Mouse (Mus musculus): ENCODE measurements at regions not wholly inside any gene's neighbourhood (a gene's known extent, or its start where the extent isn't known, plus 50 kb on each side); places are given as distances from the start of the nearest gene placed in this dataset.
A peak's percentile ranks its signal among the peaks of the same experiment; 100 is the strongest.

DNA sequence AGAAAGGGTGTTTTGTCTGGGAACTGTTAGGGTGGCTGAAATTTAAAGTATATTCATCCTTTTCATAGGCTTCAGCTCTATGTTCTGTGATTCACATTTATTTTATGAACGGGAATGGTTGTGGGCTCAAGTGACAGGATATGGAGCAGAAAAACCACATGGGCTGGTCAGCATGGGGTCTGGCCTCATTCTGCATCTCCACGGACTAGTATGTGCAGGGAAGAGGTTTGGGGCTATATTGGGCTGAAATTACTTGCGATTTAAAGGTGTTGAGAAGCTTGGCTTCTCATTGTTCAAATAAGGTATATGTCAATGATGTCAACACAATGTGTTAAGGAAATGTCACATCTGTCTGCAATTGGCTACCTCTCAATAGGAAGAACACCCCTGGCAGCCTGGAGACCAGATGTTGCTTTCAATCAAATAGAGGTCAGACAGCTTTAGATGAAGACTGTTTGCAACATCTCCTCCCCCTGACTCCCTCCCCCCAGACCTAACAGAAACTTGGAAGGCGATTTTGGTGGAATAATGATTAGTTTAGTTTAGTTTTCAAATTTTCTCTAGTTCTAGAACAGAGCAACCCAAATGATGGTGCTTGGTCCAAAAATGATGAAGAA is 777.0 kb downstream of the Slc4a3 start:
- no peak for DNase-seq (ENCODE audit: inconsistent ontology term)

DNA sequence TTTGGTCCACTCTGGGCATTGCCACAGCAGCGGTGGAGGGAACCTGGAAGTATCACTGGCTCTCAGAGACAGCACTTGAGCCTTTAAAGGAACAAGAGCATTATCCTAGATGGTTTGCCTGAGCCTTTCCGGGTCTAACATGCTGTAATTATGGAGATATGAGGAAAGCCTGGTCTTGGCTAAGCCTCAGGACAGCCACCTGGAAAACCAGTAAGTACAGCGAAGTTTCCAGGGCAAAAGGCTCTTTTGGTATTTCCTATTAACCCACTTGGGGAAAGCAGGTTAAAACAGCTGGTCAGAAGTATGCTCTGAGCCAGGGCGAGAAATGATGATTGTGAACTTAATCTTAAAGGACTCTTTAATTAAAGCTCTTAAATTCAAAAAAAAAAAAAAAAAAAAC is 777.5 kb downstream of the Slc4a3 start:
- no peak for DNase-seq (ENCODE audit: inconsistent ontology term)

DNA sequence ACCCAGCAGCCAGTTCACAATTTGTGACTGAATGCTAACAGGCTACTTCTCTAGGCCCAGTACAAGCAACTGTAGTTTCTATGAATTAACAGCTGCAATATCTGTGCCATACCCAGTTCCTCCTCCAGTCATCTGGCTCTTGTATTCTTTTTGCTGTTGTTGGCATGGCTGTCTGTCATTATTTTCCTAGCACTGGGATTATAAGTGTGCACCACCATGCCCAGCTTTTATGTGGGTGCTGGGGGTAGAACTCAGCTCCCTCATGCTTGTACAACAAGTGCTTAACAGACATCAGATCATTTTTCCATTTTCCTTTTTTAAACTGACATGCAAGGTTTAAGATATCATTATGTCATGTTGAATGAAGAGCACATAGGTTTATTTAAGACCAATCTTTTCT is 789.9 kb downstream of the Slc4a3 start:
- DNase-seq (ENCODE audit: inconsistent ontology term): no peak

DNA sequence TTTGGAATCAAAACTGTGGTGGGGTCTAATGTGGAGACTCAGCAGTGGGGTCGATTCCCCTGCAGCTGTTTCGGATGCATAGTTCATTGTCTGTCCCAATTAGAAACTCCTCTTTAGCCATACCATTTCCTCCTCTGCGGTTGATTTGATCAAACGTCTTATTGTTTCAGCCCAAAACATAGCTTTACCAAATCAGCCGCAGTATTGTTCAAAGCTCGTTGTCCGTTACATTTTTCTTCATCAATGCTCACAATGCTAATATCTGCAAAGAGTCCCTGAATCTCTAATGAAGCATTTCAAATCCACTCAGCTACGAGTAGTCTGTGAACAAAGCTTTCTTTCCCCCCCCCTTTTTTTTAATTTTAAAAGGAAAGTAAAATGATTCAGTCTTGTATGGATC is 816.0 kb downstream of the Slc4a3 start:
- peak; percentile 58 for DNase-seq (ENCODE audit: inconsistent ontology term)

DNA sequence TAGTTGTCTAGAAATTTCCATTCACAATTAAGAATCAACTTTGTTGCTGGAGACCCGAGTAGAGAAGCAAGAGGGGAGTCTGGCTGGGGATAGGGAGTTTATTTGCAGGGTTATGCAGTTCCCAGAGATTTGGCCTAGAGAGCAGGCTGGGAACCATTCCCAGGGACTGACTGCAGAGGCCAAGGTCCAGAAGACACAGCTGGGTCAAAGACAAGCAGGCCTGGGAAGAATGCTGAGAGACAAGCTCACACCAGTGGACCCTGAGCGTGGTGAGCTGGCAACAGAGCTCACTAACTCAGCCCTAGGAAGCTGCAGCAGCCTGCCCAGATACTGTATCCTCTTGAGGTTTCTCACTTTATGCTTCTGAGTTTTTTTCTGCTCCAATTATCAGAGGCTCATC is 827.9 kb downstream of the Slc4a3 start:
- DNase-seq (ENCODE audit: inconsistent ontology term): peak; percentile 33

DNA sequence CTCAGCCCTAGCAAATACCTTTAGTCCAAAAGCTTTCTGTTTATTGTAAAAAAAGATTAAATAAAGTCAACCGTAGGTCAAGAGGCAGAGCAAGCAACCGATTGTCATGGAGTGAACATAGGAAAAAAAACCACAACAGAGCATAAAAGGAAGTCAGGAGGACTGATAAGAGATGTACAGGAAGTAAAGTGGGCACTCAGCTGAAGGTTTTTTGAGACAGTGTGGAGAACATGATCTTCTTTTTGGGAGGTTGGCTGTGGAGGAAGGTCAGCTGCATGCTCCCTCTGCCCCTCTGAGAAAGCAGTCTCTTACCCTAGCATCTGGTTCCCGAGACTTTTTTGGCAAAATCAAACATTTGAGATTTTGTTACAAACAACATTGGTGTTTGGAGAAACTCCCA is 832.1 kb downstream of the Slc4a3 start:
- no peak for DNase-seq (ENCODE audit: inconsistent ontology term)

DNA sequence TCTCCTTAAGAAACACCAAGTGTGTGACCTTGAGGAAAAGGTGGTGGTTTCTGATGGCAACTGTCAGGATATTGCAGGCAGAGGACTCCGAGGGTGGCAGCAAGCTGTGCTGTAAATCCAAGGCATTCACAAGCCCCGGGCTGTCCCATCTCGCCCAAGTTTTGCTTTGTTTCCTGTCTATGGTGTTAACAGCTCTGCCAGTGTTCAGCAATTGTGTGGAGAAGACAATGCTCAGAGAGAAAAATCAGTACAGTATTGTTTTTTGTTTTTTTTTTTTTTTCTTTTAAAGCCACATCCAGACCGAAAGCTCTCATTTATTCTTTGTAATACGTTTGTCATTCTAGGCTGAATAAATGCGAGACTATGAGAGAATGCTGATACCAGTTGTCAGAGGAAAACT is 846.5 kb downstream of the Slc4a3 start:
- DNase-seq (ENCODE audit: inconsistent ontology term): peak; percentile 20

DNA sequence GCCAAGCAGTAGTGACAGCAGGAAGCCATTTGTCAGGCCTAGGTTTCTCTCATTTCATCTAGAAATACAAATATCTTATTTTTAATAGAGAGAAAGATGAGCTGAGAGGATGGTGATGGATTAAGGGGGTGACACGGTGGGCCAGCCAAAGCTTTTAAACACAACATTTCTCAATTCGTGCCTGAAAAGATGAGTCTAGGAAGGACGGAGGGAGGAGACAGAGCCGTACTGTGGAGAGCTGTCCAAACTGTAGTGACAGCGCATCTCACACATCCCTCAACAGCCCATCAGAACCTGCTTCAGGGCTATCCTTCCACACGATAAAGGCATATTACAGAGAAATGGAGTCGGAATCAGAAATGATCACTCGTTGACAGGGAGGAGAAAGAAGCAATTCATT is 848.0 kb downstream of the Slc4a3 start:
- DNase-seq (ENCODE audit: inconsistent ontology term): no peak

DNA sequence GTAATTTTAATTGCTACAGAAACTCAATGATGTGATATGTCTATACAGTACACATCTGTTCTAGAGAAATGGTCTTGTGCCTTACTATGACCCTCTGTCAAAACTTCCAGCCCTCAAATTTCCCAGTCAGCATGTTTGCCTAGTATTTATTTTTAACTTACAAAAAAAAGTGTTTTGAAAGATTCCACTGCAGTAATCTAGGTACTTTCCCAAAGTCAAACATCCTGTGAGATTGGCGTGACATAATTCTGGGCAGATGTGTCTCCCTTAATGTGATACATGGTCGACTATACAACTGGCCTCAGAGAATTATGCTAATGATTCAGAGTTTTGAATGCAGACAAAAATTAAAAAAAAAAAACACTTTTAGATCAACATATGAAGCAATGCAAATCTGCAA is 856.8 kb downstream of the Slc4a3 start:
- DNase-seq (ENCODE audit: inconsistent ontology term): no peak

DNA sequence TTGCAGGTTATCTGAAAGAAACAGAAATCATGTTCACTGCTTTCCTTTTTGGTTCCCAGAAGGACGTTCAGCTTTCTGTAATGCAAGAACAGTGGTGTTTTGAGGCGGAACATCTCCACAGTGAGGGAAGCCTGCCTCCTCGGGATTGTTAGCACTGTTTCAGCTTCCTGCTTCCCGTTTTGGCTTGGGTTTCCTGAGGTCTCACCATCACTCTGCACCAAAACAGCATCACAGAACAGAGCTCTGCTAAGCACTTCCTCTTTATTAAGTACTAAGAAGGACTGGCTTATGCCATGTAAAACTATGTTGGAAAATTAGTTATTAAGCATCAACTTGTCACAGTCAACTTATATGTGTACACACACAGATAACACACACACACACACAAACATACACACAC is 857.9 kb downstream of the Slc4a3 start:
- no peak for DNase-seq (ENCODE audit: inconsistent ontology term)

DNA sequence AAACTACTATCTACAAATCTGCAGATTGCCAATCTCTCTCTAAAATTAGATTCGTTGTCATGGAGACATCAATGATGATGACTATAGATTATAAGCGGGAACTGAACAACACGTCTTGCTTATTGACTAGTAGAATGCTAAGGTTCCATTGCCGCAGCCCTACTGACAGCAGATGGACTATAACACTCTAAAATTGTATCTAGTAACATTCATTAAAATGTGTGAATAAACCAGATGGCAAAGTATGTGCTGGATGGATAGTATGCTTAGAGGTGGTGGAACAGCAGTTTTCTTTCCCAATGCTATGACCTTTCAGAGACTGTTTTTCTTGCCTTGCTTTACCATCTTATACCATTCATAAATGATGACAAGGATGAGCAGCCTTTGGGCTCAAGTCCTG is 864.7 kb downstream of the Slc4a3 start:
- DNase-seq (ENCODE audit: inconsistent ontology term): no peak

DNA sequence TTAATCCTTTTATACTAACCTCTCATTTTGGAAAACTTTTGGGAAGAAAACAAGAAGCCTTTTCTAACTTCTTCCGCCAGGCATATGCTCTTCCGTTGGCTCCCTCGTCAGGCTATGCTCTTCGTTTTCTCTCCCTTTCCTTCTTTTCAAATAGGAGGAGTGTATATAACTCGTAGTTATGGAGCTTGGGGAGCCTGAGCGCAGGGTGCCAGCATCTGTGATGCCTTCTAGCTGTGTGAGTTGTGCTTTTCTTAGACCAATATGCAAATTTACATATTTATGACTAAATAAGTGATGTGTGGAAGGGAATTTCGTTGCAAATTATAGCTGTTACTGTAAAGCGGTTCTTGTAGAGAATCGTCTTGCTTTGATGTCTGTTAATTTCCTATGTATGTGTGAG is 874.5 kb downstream of the Slc4a3 start:
- no peak for DNase-seq (ENCODE audit: inconsistent ontology term)

DNA sequence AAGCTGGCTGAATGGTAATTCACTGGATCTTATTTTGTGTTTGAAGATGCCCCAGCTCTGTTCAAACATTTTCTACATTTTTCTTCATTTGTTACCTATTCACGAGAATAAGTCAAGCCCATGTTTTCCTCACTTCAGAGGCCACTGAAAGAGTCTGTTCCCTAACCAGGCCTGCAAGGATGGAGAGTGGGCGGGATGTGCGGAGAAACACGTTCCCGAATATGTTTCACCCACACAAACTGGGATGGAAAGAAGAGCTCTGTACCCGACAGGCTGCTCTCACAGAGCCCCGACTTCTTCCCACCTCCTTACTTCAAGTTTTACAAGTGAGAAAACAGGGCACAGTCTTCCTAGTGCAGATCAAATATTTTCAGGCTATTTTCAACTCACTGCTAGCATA is 881.4 kb downstream of the Slc4a3 start:
- no peak for DNase-seq (ENCODE audit: inconsistent ontology term)

DNA sequence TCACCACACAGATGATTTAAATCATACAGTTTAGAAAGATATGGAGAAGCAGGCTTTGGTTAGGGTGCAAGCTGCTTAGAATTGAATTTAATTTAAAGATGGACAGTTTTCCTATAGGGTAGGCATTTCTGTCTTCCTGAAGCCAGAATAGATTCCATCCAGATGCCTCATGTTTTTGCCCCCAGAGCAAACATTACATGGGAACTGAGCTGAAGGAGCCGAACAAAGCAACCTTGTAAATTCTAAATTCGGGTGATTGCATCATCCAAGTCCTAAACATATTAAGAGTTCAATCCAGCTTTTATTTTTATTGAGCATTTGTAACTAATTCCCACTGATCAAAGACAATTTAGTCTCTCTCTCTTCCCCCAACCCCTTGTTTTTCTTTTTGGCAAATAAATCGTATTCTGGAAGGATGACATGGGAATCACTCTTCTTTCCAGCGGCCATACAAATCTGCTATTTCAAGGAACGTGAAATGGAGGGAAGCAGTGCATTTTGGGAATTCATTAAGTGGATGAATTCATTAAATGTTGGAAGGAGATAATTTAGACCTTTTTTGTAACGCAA is 884.1 kb downstream of the Slc4a3 start:
- DNase-seq (ENCODE audit: inconsistent ontology term): no peak

DNA sequence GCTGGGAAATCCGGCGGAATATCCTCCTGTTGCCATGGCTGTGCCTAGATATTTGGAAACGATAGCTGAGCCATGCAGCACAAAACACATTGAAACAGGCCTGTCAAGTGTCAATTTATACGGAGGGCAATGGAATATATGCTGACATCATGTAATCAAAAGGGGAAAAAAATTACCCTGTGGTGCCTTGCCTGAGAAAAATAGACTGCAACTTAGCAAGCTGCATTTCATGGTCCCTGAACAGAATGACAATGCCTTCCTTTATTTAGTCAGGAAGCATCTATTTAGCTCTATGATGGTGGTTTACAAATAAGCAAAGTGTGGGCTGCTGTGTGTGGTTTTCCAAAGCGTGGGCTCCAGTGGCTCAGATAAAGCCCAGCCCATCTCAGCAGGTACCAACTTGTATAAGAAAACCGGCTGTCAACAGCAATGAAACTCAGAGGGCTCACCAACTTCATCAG is 887.4 kb downstream of the Slc4a3 start:
- peak; percentile 85 for DNase-seq (ENCODE audit: inconsistent ontology term)

DNA sequence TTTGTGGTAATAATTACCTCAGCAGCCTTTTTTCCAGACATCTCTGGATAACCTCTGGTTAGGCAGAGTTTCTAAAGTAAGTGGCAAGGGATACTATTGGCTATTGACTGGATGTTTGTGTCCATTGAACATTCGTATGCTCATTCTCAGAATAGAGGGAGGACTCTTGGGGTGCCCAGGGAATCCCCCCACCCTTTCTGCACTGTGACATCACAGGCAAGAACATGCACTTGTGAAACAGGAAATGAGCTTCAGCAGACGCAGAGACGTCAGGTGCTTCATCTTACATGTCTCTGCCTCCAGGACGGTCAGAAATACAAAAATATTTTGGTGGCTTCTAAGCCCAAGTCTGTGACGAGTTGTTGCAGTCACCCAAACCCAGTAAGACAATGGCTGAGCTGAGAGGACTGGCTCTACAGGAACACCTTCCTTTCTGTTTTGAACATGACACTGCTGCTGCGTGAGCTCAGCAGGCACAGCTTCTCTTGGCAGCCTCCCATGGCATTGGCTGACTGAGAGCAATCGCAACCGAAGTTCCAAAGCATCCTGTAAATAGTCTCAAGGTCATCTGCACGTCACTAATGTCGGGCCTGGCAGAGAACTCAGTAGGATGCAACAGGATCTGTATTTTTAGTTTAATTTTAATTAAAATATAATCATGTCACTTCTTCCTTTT is 904.6 kb downstream of the Slc4a3 start:
- DNase-seq (ENCODE audit: inconsistent ontology term): no peak

DNA sequence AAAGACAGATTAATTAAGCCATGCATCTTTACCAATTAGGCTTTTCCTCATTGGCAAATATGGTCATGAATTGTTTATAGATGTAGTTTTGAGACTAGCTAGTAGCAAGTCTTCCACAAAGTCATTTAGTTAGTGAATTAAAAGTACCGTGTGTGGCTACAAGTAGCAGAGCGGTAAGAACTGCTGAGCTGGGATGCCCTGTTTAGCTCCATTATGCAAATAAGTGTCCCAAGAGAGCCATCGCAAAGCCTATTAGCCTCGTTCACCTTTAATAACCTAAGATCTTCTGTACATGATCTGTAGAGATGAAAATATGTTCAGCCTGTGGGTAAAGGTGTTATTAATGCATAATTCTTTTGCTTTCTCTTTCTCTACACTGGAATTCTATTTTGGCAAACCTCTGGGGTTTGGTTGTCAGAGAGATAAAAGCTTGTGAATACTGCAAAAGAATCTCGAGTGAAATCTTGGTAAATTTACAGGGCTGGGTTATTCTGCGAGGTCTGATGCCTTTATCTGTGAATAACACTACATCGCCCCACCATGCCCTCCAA is 907.2 kb downstream of the Slc4a3 start:
- no peak for DNase-seq (ENCODE audit: inconsistent ontology term)

DNA sequence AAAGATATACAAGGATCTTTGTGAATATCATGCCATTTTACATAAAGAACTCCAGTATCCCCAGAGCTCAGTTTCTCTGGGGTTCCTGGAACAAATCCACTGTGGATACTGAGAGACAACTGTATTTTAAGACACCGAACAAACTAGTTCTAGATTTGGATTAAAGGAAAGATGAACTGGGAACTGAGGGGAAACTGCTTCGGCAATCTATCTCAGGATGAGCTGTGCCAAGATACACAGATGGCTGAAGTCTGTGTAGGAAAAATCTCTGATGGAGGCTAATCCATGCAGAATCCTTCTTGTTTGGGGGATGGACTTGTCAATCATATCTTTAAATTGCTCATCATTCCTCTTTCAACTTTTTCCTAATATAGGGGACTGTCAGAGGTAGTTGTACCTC is 920.5 kb downstream of the Slc4a3 start:
- no peak for DNase-seq (ENCODE audit: inconsistent ontology term)

DNA sequence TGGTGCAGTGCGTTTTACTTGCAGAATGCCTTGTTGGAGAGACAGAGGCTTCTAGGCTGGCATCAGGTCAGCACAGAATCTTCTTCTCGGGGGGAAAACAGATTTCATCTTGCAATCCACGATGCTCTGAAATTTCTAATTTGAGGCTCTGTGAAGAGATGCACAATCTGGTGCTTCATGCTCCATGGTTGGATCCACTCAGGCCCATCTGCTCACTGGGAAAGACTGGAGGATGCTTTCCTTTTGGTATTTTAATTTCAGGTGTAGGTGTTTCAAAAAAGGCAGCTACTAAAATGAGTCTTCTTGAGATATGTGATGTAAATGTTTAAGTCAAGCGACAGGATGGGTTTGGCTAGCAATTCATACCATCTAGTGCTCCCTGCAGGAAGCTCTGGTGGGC is 938.1 kb downstream of the Slc4a3 start:
- no peak for DNase-seq (ENCODE audit: inconsistent ontology term)

DNA sequence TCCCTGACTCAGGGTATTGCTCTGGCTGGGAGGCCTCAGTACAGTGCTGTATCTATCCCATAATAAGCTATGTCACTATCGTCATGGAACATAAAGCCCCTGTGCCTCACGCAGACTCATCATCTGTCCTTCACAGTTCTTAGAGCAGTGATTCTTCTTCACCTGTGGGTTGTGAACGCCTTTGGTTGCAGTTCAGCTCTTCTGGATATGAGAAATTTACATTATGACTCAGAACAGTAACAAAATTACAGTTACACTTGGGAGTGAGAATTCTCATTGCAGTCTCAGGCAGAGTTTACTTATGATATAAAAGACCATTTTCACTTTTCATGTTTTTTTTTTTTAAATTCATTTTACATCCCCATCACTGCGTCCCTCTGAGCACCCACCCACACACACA is 941.4 kb downstream of the Slc4a3 start:
- DNase-seq (ENCODE audit: inconsistent ontology term): no peak

DNA sequence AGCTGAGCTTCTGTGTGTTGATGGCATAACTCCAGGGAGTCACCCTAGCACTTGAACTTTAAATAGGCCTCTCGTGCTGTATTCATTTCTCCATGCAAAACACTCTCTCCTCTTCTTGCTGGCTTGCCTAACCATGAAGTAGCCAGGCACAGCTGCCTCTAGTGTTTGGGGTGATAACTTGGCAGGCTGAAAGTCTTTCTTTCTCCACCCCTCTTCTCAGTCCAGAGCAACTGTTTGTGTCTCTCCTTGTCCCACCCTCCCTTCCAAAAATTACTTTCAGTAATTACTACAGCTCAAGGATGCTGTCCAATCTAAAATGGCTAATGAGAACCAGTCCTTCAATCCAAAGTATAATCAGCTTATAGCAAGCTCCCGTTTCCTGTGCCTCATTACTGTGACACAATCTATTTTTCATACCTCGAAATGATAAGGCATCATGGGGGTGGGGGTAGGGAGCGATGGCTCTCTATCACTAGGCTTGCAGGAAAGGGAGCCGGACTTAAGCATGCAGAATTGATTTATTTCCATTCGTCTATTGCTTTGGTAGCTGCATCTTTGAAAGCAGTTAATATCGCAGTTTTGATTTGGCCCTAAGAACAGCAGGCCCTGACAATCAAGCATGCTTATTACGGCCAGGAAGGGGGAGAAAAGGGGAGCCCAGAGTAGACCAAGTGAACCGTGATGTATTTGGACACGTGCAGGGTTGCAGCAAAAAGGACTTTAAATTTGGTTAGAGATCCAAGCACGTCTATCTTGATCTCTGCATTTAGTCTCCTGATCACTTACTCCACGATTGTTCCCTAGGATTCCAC is 943.8 kb downstream of the Slc4a3 start:
- DNase-seq (ENCODE audit: inconsistent ontology term): peak; percentile 36

DNA sequence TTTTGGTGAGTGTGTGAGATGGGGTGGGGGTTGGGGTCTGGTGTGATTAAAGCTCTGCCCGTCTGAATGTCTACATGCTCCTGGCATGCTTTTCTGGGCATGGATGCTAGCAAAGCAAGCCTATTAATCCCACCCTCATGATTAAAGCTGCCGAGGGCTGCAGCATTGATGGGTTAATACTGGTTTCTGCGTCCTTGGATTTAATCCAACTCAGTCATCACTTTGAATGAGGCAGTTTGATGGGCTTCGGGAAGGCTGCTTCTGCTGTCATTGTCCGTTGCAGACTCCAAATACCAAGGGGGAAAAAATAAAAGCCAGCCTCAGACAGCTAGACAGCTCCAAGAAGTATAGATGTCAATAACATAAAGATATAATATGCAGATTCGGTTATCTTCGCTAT is 944.7 kb downstream of the Slc4a3 start:
- peak; percentile 52 for DNase-seq (ENCODE audit: inconsistent ontology term)

All from Muller cell, postnatal 12 days (primary cell).